Mouse (Mus musculus) heart, adult 2 months (tissue): ENCODE measurements at regions not wholly inside any gene's neighbourhood (a gene's known extent, or its start where the extent isn't known, plus 50 kb on each side); places are given as distances from the start of the nearest gene placed in this dataset.

ENCODE experiments used
- CTCF ChIP-seq: fragments of 200-600 bp; IDR thresholded peaks from 2 replicates; pipeline ENCODE4 v1.8.1; 2022; ENCODE audit warnings: antibody characterized with exemption, mild to moderate bottlenecking, moderate library complexity
- EP300 ChIP-seq: fragments of 200-500 bp; IDR thresholded peaks from 2 replicates; pipeline ENCODE4 v1.6.1; 2011; ENCODE audit warnings: low read depth, low read length, control low read depth; ENCODE audit not compliant: insufficient read depth

DNA sequence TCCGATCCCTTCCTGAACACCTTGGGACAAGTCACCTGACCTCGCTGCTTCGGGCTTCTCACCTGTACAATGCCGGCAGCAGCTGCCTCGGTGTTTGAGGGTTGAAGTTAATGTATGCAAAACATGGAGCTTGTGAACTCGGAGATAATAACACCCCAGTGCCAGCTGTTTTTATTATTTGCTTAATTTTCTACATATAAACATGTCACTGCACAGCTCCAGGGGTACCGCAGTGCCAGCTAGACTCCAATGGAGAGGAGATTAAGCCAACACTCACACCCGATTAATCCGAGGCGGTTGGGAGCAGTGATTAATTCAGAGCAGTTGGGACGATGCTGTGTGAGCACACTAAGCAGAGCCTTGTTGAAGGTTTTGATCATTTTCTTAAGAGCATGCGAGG is 67.2 kb upstream of the Ppp2r5c start:
- no peak for TF ChIP-seq EP300
- no peak for TF ChIP-seq CTCF
